Mouse (Mus musculus) B cell, adult 62 days (primary cell): ENCODE data around the gene Col6a5. TPM values are rescaled to one million over a fixed set of nuclear protein-coding genes. Genes with fewer than 3 reads are reported as not detected.

Experiments
- total RNA-seq: library from RNA; stranded (reverse); gene quantifications from 4 replicates; pipeline ENCODE4 v1.2.4, GENCODE M21; 2023

Gene Col6a5
- total RNA-seq = 0.12 to 0.45 TPM (median 0.18 TPM) in 4 replicates

GRCm38 (mm10) chr9:105960533-105960932, at the start of gene Col6a5:
Col6a5 (minus strand) TSS chr9:105960643.

GRCm38 (mm10) chr9:105827791-105828385, 132.6 kb downstream of the Col6a5 start, which contains the start of gene Col6a6:
Col6a6 (minus strand) TSS chr9:105828160.

Other genes with a start within 250 kb of the Col6a5 start
- gene Col6a6, start 132.5 kb downstream of the Col6a5 start, total RNA-seq = 0.09 to 0.27 TPM (median 0.16 TPM) in 3 of 4 replicates, not detected in the other
- not detected in 4 replicates for gene Col6a4, start 136.1 kb upstream of the Col6a5 start, total RNA-seq
- 7.0 to 10.1 TPM (median 7.3 TPM) in 4 replicates for gene Glyctk, start 197.5 kb upstream of the Col6a5 start, total RNA-seq
- 94.3 to 97.5 TPM (median 95.9 TPM) in 4 replicates for gene Wdr82, start 210.3 kb upstream of the Col6a5 start, total RNA-seq
- gene Ppm1m, start 239.1 kb upstream of the Col6a5 start, total RNA-seq = 79.2 to 90.7 TPM (median 87.2 TPM) in 4 replicates
- gene Twf2, start 242.5 kb upstream of the Col6a5 start, total RNA-seq = 64.9 to 72.7 TPM (median 66.8 TPM) in 4 replicates